Mouse (Mus musculus): ENCODE data around the gene Babam2.

GRCm38 (mm10) chr5:32034475-32035054, 337.1 kb downstream of the Babam2 start:
- TF ChIP-seq CTCF (IDR thresholded peaks at IDR 0.05) (no peak), POLR2A (IDR thresholded peaks at IDR 0.05; ENCODE audit: insufficient read depth, low read depth, low read length) (no peak)
